Mouse (Mus musculus): ENCODE measurements at regions not wholly inside any gene's neighbourhood (a gene's known extent, or its start where the extent isn't known, plus 50 kb on each side); places are given as distances from the start of the nearest gene placed in this dataset.

DNA sequence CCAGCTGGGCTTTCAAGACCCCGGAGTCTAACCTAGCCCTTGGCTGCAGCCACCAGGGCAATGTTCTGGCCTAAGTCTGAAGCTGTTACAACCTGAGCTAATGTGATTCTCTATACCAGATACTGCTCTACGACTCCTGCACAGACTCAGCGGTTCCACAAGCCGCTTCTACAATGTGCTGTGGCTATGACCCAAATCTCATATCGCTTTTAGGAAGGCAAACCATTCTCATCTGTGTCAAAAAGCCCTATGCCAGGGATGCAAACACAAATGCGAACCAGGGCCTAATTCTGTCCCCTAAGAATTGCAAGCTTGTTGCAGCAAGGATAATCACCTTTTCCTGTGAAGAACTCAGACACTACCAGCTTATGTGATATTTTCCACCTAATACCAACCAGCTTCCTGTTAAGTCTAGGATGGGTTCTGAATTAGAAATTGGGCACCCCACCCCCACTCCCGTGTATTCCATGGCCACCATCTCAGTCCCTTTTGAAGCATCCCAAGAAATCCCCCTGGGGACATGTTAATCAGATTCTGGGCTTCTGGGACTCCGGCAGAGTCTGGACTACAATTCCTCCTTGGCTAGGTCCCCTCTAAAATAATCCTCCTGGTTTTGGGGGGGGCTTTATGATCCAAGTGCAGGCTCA is 182.8 kb downstream of the Sox11 start:
- no peak for DNase-seq (ENCODE audit: extremely low spot score in 1 of 2, low spot score in 2 of 2)
- intact Hi-C loops (cut with DNase I): loop anchor here (2.0 kb wide), 1 partner anchor 181 kb away; no protein-coding TSS in a partner anchor

DNA sequence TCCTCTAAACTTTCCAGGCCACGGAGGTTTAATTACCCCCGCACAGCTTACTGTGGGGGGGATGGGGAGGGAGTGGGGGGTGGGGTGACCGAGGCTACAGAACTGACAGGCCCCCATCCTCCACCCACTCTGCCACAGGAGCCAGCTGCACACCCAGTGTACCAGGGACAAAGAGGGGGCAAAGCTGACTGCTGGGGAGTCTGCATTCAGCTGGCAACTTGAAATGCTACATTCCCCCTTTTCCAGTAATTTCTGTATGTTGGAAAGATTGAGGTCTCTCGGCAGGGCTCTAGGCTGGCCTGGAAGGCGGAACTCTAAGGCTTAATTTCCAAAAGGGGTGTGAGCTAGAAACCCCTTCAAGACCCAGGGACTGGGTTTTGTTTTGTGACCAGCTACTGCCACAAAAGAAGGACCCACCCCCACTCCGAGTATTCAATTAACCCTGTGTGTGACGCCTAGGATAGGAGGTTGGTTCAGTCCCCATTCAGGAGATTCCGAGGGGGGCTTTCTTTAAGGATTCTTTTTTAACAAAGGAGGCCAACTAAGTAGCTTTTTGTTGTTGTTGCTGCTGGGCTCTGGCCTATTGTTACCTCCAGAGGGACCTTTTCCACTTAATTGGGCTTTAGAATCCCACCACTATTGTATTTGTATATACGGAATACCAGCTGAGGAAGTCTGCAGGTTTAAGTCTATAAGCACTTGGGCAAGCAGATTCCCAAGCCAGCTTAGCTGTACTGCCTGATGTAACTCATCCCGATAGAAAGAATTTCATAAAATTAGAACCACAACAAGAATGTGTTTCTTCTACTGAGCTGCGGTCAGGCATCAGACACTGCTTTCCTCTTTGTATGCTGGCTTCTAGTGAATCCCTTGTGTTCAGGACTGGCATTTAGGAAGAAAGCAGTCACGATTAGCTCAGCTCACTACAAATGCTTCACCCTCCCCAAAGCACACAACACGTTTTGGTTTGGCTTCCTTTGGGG is 191.2 kb downstream of the Sox11 start:
- DNase-seq (ENCODE audit: extremely low spot score in 1 of 2, low spot score in 2 of 2): no peak

DNA sequence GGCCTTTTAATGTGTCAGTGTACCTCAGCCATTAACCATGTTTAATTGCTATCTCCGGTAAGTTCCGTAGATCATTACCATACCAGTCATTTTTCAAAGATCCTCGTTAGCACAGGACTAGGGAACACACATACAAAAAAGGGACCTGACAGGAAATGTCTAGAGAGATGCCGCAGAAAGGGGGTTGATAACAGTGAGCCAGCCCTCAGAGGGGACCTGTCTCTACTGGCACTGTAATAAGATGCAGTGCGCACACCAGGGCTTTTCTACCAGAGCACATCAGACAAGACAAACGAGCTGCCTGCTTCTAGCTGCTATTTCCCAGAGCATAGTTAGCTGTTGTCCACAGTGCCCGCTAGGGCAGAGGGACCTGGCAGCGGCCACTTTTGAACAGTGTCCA is 199.1 kb downstream of the Sox11 start:
- no peak for DNase-seq (ENCODE audit: extremely low spot score in 1 of 2, low spot score in 2 of 2)
- intact Hi-C loops (cut with DNase I): loop anchor here (5.0 kb wide), 1 partner anchor 194 kb away; no protein-coding TSS in a partner anchor

More for the DNA sequence above, 191.2 kb downstream of the Sox11 start:
- intact Hi-C loops (cut with DNase I): no loop called here

DNA sequence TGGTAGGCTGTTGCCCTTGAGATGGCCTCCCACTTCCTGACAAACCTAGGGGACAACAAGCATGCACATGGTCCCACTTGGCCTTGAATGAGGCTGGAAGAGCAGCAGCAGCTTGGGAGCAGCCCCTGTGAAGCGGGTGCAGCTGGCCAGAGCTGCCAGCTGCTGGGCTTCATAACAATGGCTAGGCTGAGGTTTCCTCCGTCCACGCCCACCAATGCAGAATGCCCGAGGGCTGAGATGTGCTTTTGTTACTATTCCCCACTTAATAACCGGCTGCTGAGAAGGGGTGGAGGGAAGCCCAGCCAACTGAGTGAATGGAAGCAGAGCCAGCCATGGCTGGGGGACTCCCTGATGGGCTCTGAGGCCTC is 202.1 kb downstream of the Sox11 start:
- intact Hi-C loops (cut with DNase I): loop anchor here (5.0 kb wide), 1 partner anchor 197 kb away; no protein-coding TSS in a partner anchor
- DNase-seq (ENCODE audit: extremely low spot score in 1 of 2, low spot score in 2 of 2): no peak

DNA sequence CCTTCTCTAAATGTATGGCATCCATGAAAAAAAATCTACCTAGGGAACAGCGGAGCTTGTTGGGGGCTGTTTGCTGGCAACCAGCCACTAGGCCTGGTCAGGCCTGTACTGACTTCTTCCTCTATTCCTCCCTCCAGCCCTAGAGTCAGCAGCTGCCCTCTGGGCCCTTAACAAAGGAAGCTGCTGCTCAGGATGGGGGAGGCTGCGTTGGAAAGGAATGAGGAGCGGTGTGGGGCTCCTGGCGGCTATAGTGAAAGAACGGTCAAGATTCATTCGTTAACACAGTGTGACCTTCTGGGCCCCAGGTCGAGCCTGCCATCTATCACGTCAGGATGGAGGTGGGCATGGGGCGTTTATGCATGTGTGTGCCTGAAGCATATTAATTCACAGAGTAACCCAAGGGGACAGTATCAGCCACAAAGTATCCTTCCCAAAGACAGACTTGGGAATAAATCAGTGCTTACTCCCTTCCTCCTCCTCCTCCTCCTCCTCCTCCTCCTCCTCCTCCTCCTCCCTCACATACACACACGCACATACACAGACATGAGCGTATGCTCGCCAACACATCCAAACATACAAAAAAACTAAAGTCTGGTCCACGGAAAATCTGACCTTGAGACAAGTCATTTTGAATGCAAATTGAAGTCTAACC is 202.6 kb downstream of the Sox11 start:
- no peak for DNase-seq (ENCODE audit: extremely low spot score in 1 of 2, low spot score in 2 of 2)
- intact Hi-C loops (cut with DNase I): loop anchor here (5.0 kb wide), 1 partner anchor 197 kb away; no protein-coding TSS in a partner anchor

DNA sequence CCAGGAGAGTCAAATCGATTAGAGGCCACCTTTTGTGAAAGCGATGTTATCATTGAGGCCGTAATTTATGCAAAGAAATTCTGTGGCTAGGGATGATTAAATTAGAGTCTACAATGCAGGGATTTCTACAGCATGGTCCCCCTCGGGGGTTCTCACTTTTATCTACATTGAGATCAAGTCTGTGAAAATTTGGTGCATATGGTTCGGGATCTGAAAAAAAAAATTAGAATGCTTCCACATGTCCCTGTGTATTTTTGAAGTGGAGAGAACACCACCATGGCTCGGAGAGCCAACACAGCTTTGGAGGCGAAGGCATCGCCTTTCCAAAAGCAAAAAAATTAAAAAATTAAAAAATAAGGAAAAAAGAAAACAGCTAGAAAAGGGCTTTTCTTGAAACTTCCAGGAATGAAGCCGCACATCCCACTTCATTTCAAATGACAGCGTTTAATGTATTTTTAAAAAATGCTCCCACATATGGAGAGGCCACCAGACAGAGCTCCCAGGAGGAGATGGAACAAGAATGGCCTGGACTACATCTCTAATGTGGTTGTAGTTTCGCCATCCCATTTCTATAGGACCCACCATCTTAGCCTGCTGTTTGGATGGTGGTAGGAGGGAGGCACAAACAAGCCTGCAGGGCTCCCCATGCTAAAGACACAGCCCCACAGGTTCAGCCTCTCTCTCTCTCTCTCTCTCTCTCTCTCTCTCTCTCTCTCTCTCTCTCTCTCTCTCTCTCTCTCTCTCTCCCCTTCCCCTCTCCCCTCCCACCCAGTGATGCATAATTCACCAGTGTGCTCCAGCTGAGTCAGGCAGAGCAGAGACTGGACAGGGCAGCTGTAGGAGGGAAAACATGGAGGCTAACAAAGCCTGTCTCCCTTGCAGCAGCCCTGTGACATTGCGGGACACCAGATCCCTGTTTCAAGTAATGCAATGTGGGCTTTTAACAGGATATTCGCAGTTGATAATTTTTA is 203.4 kb downstream of the Sox11 start:
- peak in 1 of 2 experiments; percentile 29 for DNase-seq (ENCODE audit: extremely low spot score in 1 of 2, low spot score in 2 of 2)
- intact Hi-C loops (cut with DNase I): no loop called here

DNA sequence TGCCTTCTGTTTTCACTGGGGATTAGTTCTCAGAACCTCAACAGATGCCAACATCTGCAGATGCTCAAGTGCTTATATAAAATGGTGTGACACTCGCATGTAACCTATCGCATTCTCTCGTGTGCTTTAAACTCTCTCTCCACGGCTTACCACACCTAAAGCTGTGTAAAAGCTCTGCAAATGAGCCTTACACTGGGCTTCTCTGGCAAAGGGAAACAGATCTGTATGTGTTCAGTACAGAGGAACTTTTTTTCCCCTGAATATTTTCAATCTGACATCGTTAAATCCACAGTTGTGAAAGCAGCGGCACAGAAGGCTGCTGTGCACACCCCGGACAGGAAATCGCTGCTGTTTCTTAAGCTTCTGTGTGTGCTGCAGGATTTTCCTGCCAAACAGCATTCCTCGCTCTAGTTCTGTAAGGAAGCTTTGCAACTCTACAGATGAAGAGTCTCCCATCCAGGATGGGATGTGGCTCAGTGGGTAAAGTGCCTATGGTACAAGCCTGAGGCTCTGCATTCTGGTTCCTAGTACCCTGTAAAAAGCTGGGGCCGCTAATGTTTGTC is 206.3 kb downstream of the Sox11 start:
- intact Hi-C loops (cut with DNase I): no loop called here
- no peak for DNase-seq (ENCODE audit: extremely low spot score in 1 of 2, low spot score in 2 of 2)

DNA sequence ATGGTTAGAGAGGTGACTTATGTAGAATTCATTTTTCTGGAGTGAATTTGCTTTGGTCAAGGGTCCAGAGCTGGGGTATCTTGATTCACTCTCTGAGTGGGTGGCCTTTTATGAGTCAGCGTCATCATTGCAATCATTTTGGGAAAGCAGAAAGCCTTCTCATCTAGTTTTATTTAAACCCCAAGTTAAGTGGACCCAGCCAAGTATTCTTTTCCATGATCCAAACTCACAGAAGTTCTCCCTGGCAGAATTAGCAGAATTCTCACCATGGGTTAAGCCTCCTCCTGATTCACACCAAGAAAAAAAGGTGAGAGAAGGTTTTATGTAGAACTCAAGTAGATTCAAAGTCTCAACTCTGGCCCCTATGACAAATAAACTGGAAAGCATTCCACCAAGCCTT is 211.8 kb downstream of the Sox11 start:
- DNase-seq (ENCODE audit: extremely low spot score in 1 of 2, low spot score in 2 of 2): no peak
- intact Hi-C loops (cut with DNase I): no loop called here

DNA sequence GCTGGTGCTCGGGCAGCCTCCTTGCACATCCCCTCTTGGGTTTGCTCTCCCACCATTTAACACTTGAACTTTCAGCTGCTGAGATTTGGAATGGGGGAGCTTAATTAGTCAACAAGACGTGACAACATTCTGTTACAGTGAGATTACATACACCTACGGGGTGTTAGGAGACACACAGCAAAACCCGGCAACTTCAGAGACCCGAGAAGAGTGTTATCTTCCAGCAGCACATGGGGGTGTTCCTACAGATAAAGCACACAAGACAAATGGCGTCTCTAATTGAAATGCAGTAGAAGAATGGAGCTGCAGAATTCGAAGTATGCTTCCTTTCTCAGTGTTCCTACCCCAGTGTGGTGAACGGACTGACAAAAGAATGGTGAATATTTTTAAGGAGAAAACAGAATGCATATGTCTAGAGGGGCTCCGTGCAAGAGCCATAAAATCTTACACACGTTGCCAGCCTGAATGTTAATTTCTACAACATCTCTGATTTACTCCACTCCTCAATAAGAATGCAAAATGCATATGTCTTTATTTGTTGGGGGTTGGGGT is 215.2 kb downstream of the Sox11 start:
- DNase-seq (ENCODE audit: extremely low spot score in 1 of 2, low spot score in 2 of 2): no peak
- intact Hi-C loops (cut with DNase I): no loop called here

DNA sequence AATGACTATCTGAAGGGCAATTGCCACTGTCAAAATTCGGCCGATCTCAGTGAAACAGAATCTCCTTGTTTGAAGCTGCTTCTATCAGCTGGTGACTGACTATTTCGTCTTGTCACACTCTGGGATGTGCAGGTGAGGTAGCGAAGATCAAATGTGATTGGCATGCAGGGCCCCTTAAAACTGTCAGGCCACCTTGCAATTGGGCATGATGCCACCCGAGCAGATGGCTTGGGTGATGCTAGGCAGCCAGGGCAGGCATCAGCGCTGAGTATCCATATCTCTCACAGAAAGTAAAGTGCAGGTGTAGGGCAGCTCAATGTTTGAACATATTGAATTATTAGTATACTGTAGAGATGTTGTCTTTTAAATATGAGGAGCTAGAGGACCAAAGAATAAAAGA is 223.8 kb downstream of the Sox11 start:
- DNase-seq (ENCODE audit: extremely low spot score in 1 of 2, low spot score in 2 of 2): no peak
- intact Hi-C loops (cut with DNase I): no loop called here

DNA sequence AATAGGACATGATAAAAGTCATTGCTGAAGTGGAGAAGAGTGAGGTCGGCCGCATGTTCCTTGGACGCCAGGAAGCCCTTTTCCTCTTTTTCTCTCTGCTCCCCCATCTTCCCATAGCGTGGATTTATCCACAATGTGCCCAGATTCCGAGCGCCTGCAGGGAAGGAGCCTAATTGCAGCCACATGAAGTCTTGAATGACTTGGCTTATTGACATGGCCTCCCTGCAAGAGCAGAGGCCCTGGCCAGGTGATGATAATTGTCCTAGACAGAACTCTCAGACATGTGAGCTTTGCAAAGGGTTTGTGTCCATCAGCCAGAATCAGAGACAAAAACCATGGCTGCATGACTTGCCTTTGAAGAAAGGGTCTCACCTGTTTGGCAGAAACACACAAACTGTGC is 227.0 kb downstream of the Sox11 start:
- DNase-seq (ENCODE audit: extremely low spot score in 1 of 2, low spot score in 2 of 2): no peak
- intact Hi-C loops (cut with DNase I): no loop called here

DNA sequence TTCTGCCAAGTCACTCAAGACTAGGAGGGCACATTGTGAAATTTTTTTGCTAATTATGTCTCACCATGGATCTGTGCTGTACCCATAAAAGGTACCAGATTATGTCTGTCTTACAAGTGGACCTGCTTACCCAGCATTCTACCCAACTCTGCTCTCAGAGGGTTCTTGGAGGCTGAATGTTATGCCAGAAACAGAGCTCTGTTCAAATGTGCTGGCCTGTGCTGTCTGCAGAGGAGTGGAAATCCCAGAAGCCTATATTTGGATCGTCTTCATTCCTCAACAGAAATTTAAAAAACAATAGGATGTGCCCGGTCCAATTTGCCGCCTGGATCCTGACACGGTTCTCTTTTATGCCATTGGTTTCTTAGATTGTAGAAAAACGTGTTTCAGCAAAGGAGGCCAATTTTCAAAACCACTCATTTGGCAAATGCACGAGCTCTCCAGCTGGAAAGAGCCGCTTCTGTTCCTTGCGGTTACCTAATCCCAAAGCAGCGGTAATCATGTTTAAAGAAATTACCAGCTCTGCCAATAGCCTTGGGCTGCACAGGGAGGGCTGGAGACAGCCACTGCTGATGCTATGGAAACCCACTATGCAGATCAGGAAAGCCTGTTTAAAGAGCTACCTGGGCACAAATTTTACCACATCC is 237.3 kb downstream of the Sox11 start:
- intact Hi-C loops (cut with DNase I): no loop called here
- DNase-seq (ENCODE audit: extremely low spot score in 1 of 2, low spot score in 2 of 2): peak in 1 of 2 experiments; percentile 38

DNA sequence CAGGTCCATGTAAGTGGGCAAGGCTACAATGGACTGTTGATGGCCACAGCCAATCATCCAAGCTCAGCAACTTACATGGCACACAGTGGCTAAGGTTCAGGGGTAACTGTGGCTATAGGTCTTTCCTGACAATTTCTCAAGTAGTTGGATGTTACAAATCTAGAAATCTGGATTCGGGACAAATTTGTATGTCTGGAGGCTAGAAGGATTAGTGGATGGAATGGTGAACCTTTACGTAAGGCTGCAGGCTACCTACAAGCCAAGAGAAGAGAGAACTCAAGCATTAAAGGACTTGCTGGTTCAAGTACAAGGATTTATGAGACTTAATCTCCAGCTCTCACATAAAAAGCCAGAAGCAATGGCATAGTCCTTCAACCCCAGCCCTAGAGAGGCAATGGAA is 239.4 kb downstream of the Sox11 start:
- no peak for DNase-seq (ENCODE audit: extremely low spot score in 1 of 2, low spot score in 2 of 2)
- intact Hi-C loops (cut with DNase I): no loop called here

DNA sequence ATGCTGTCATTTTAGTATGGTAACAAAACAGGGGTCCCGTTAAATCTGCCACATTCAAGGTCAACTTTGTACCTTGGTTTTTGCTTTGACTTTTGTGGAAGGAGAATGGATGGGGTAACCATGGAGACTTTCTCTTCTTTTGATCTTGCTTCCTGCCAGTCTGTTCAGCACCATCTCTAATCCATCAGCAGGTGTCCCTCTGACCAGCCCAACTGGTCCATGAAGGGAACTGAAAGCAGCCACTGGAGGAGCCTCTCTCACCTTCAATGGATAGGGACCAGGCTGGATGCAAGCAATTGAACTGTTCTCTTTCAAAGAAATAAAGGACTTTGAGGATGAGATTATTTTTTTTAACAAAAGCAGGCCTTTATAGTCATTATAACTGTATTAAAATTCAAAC is 253.2 kb downstream of the Sox11 start:
- DNase-seq (ENCODE audit: extremely low spot score in 1 of 2, low spot score in 2 of 2): no peak

DNA sequence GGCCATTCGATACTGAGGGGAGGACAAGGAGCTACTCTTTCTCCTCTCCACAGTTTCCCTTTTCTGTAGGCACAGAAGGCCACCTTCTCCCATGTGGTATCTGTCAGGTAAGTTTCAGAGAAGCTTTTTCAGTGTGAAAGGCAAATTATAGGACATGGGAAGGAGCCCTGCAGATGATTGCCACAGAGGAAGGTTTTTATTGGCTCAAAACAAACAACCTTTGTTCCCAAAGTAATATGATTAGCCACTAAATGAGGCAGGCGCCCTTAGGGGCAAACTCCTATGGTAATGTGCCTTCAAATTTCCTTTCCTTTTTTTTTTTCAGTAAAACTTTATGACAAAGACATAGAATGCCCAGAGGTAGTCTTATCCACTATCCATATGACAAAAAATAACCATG is 256.5 kb downstream of the Sox11 start:
- no peak for DNase-seq (ENCODE audit: extremely low spot score in 1 of 2, low spot score in 2 of 2)
- intact Hi-C loops (cut with DNase I): no loop called here

More for the DNA sequence above, 253.2 kb downstream of the Sox11 start:
- intact Hi-C loops (cut with DNase I): no loop called here

DNA sequence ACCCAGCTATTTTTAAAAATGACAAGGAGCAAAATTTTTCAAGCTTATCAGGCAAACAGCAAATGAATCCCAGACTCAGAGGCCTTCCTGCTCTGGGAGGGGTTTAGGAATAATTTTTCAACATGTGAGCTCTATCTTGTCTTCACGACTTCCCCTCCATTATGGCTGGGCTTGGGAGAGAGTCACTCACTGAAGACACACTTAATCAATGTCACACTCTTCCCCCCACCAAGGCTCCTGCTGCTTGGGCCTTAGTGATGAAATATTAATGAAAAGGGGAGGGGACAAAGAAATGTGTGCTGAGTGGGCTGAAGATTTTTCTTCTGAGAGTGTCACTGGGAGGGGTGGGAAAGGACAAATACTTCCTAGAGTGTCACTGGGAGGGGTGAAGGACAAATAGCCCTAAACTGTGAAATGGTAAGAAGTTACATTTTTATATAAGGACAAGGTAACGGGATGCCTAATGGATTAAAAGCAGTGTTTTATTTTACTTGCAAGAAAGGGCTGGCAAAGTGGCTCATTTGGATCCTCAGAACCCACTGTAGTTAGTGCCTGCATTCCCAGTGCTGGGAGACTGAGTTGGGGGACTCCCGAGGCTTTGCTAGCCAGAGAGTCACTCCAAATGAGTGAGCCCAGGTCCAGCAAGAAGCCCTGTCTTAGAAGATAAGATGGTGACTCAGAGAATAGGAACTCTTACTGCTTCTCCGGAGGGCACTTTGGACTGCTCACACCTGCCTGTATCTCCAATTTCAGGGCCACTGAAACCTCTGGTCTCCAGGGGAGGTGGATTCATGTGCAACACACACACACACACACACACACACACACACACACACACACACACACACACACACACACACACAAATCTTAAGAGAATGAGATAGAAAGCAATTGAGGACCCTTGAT is 258.5 kb downstream of the Sox11 start:
- intact Hi-C loops (cut with DNase I): no loop called here
- DNase-seq (ENCODE audit: extremely low spot score in 1 of 2, low spot score in 2 of 2): no peak

Data from left cerebral cortex, postnatal 10 days (tissue).